ENCODE assay signal across 22 mouse cellular contexts in the genomic region with DNA sequence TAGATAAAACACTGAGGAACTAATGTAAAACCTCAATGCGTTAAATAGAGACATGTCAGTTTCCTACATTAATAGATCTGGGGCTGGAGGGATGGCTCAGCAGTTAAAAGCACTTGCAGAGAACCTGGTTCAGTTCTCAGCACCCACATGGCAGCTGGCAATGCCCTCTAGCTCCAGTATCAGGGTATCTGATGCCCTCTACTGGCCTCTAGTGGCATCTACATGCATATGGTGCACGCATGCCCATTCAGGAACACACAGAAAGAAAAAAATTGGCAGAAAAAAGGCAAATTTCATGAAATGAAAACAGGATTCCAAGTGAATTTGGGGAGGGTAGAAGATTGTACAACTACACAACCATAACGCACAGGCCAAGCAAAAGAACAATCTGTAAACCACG.
DNase-seq lines count a peak whose midpoint lies in the region; ATAC-seq and TF ChIP-seq lines count a peak whose summit lies in the region.
"Had no signal": no experiment of that assay in that cellular context is flagged by ENCODE, and none has a peak within 500 bp of the region (broad histone marks: within the 10 kb centered on the region; RNA-seq: fewer than 3 reads in every experiment).

No protein-coding gene starts in this region.

- no peak for TF ChIP-seq EP300 in stomach, postnatal 0 days (optimal IDR thresholded peaks at IDR 0.05)

- H3K9ac ChIP-seq in stomach, postnatal 0 days (ENCODE audit: low read length): no peak overlapping the region
- H3K9ac ChIP-seq: forebrain, embryonic 13.5 days; limb, embryonic 12.5 days; liver, embryonic 15.5 days; neural tube, embryonic 13.5 days had no signal

- no peak for TF ChIP-seq POLR2A in testis, adult 2 months (IDR thresholded peaks at IDR 0.05; ENCODE audit: control insufficient read depth, low read depth, low read length)

- peak; percentile 16 for TF ChIP-seq CTCF in left cerebral cortex, adult 2 months (IDR thresholded peaks at IDR 0.05)
- peak; percentile 38; the same call in 1 of the 2 replicates for TF ChIP-seq CTCF in testis, adult 2 months (IDR thresholded peaks at IDR 0.05; ENCODE audit: control insufficient read depth, insufficient read depth, insufficient replicate concordance, low read depth, low read length)
- TF ChIP-seq CTCF in stomach, postnatal 0 days (IDR thresholded peaks at IDR 0.05; ENCODE audit: low read depth): peak; percentile 18; the same call in 1 of the 2 replicates

- no peak overlapping the region for H3K4me2 ChIP-seq in stomach, postnatal 0 days (replicated peaks; ENCODE audit: low read depth)
- H3K4me2 ChIP-seq: forebrain, embryonic 13.5 days; limb, embryonic 12.5 days; liver, embryonic 15.5 days; neural tube, embryonic 13.5 days had no signal

- intact Hi-C loops in left cerebral cortex, adult 2 months (cut with DNase I): no loop called here

- no peaks in the 10 kb centered on the region for H3K27me3 ChIP-seq in testis, adult 2 months (ENCODE audit: control insufficient read depth, insufficient read depth, low read length)
- H3K27me3 ChIP-seq in stomach, postnatal 0 days (ENCODE audit: control insufficient read depth, insufficient read depth, low read length): no peaks in the 10 kb centered on the region
- H3K27me3 ChIP-seq: forebrain, embryonic 13.5 days; limb, embryonic 12.5 days; liver, embryonic 15.5 days; neural tube, embryonic 13.5 days had no signal

- no peaks in the 10 kb centered on the region for H3K9me3 ChIP-seq in stomach, postnatal 0 days (ENCODE audit: control insufficient read depth, low read length)
- H3K9me3 ChIP-seq: forebrain, embryonic 13.5 days; liver, embryonic 15.5 days had no signal

- no peak for ATAC-seq in CD4-positive, CD25-positive, alpha-beta regulatory T cell, adult 4 months
- no peak for ATAC-seq in stomach, postnatal 0 days (ENCODE audit: low FRiP score, low TSS enrichment)
- ATAC-seq in megakaryocyte progenitor cell, adult 5-6 weeks (replicated peaks; ENCODE audit: poor library complexity): no peak
- ATAC-seq: forebrain, embryonic 13.5 days had no signal

- H3K4me3 ChIP-seq in left cerebral cortex, adult 2 months: no peak overlapping the region
- no peak overlapping the region for H3K4me3 ChIP-seq in testis, adult 2 months (ENCODE audit: control insufficient read depth, low read depth, low read length)
- no peak overlapping the region for H3K4me3 ChIP-seq in stomach, postnatal 0 days (ENCODE audit: low read depth, low read length)
- H3K4me3 ChIP-seq: forebrain, embryonic 13.5 days; limb, embryonic 12.5 days; liver, embryonic 15.5 days; neural tube, embryonic 13.5 days had no signal

- 91% methylated on average over 4 of the region's 4 CpGs for WGBS in stomach, postnatal 0 days

- no peak overlapping the region for H3K27ac ChIP-seq in left cerebral cortex, adult 2 months
- H3K27ac ChIP-seq in testis, adult 2 months (ENCODE audit: control insufficient read depth, insufficient read depth, low read depth, low read length): no peak overlapping the region
- no peak overlapping the region for H3K27ac ChIP-seq in stomach, postnatal 0 days (replicated peaks)
- H3K27ac ChIP-seq: forebrain, embryonic 13.5 days; limb, embryonic 12.5 days; liver, embryonic 15.5 days; macrophage; neural tube, embryonic 13.5 days had no signal

- no peaks in the 10 kb centered on the region for H3K4me1 ChIP-seq in testis, adult 2 months (ENCODE audit: control insufficient read depth, insufficient read depth, low read length)
- H3K4me1 ChIP-seq in stomach, postnatal 0 days (replicated peaks; ENCODE audit: control insufficient read depth, insufficient read depth): no peaks in the 10 kb centered on the region
- H3K4me1 ChIP-seq: forebrain, embryonic 13.5 days; limb, embryonic 12.5 days; liver, embryonic 15.5 days; neural tube, embryonic 13.5 days had no signal

- H3K36me3 ChIP-seq in testis, adult 2 months (ENCODE audit: control insufficient read depth, insufficient read depth, low read length): no peaks in the 10 kb centered on the region
- no peaks in the 10 kb centered on the region for H3K36me3 ChIP-seq in stomach, postnatal 0 days (ENCODE audit: control insufficient read depth, insufficient read depth, low read length)
- H3K36me3 ChIP-seq: limb, embryonic 12.5 days; liver, embryonic 15.5 days; neural tube, embryonic 13.5 days had no signal

- DNase-seq in CD4-positive, CD25-positive, alpha-beta regulatory T cell, adult 2 months (ENCODE audit: low read depth, low spot score): peak; percentile 11
- no peak for DNase-seq in left cerebral cortex, adult 2 months (ENCODE audit: extremely low spot score in 1 of 2, low spot score in 2 of 2)
- DNase-seq in left cerebral cortex, adult 8-10 months (ENCODE audit: low spot score in 2 of 2): no peak
- DNase-seq in testis, postnatal 10 days (ENCODE audit: low spot score): no peak
- no peak for DNase-seq in stomach, postnatal 0 days (ENCODE audit: low spot score)
- DNase-seq: adrenal gland, postnatal 36 days; cerebellum, adult 2 months; cerebellum, postnatal 36 days; gastrocnemius, postnatal 14 days; kidney, adult 9 months; kidney, postnatal 36 days; midbrain, embryonic 14.5 days; right cerebral cortex, adult 18-20 months; spleen, adult 18-20 months had no signal
